Mouse (Mus musculus) gastrocnemius, postnatal 4 days (tissue): Measurements from ENCODE around the gene Dok1. TPM values are rescaled to one million over a fixed set of nuclear protein-coding genes. Genes with fewer than 3 reads are reported as not detected.

ENCODE experiments used
- DNase-seq, 2 experiments: peaks; one replicate each; pipeline ENCODE4 v3.0.0; 2021 to 2022; ENCODE audit warnings: low spot score in 2 of 2, mixed read lengths in 2 of 2
- total RNA-seq, 2 experiments: library from RNA; stranded (reverse); gene quantifications; 2 replicates each; pipeline ENCODE4 v1.2.3; 2021

Gene Dok1
- total RNA-seq, 2 experiments from 2014 or later: 9.1 to 10.4 TPM

- DNase-seq: no peak
These were observed 20.1 kb upstream of the Dok1 start for GRCm38 (mm10) chr6:83053136-83053960.

GRCm38 (mm10) chr6:83049367-83049766, 16.1 kb upstream of the Dok1 start:
- no peak for DNase-seq

GRCm38 (mm10) chr6:83044742-83045141, 11.5 kb upstream of the Dok1 start:
- DNase-seq: no peak

GRCm38 (mm10) chr6:83043993-83044392, 10.7 kb upstream of the Dok1 start:
- no peak for DNase-seq

- no peak for DNase-seq
These were observed 10.3 kb upstream of the Dok1 start for GRCm38 (mm10) chr6:83043561-83043960.

GRCm38 (mm10) chr6:83040601-83041000, 7.3 kb upstream of the Dok1 start:
- no peak for DNase-seq

GRCm38 (mm10) chr6:83038496-83039012, 5.3 kb upstream of the Dok1 start:
- peak; percentile 72 to 86 for DNase-seq

- DNase-seq: no peak
These were observed 3.9 kb upstream of the Dok1 start for GRCm38 (mm10) chr6:83037188-83037587.

GRCm38 (mm10) chr6:83034463-83035055, 1.3 kb upstream of the Dok1 start:
- no peak for DNase-seq

GRCm38 (mm10) chr6:83032769-83033191, 491 bp downstream of the Dok1 start:
- peak in 1 of 2 experiments; percentile 51 for DNase-seq

- no peak for DNase-seq
These were observed 1.2 kb downstream of the Dok1 start for GRCm38 (mm10) chr6:83031921-83032590.

- DNase-seq: no peak
These were observed 2.2 kb downstream of the Dok1 start for GRCm38 (mm10) chr6:83031111-83031510.

- no peak for DNase-seq
These were observed 3.5 kb downstream of the Dok1 start for GRCm38 (mm10) chr6:83029777-83030176.

- DNase-seq: no peak
These were observed 5.6 kb downstream of the Dok1 start for GRCm38 (mm10) chr6:83027706-83028105.

GRCm38 (mm10) chr6:83027293-83027692, 6.0 kb downstream of the Dok1 start:
- no peak for DNase-seq

GRCm38 (mm10) chr6:83025221-83025620, 8.1 kb downstream of the Dok1 start:
- DNase-seq: no peak

GRCm38 (mm10) chr6:83024421-83024820, 8.8 kb downstream of the Dok1 start:
- no peak for DNase-seq

GRCm38 (mm10) chr6:83023786-83024185, 9.5 kb downstream of the Dok1 start:
- DNase-seq: no peak

- no peak for DNase-seq
These were observed 10.3 kb downstream of the Dok1 start for GRCm38 (mm10) chr6:83023008-83023407.

GRCm38 (mm10) chr6:83020836-83021593, 12.3 kb downstream of the Dok1 start:
- DNase-seq: no peak

GRCm38 (mm10) chr6:83020121-83020520, 13.2 kb downstream of the Dok1 start:
- DNase-seq: no peak
